Mouse (Mus musculus): ENCODE measurements around the gene Asgr1.

The Asgr1 gene

DNA sequence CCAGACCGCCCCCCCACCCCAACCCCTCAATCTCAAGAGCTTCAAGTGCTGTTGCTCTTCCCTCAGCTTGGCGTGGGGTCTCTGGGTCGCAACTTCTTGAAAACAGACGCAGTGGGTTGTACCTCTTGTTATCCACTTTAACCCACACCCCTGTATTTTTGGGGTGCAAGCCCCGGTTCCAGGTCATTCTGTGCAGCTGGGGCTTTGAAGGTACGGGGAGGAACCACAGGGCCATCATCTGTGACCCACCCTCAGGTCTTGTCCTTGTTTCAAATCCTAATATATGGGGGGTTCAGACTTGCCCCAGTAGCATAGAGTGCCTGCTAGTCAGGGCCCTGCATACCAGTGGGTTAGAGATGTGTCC, 29.8 kb upstream of the Asgr1 start:
- no peak for DNase-seq (ENCODE audit: inconsistent age in 2 of 2, low spot score in 1 of 2)

DNA sequence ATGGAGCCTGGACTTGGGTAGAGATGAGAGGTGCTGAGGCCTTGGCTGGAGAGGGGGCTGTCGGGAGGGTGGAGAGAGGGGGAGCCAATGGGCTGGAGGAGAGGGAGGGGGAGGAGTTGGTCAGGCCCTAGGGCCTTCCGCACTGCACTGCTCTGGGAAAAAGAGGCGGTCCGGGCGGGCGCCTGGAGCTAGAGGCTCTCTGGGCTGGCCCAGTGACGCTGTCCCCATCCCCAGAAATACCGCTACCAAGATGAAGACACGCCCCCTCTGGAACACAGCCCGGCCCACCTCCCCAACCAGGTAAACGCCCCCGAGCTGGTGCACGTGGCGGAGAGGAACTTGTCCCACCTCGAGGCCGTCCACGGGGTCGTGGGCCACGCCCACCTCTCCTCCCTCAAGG, 27.2 kb upstream of the Asgr1 start:
- DNase-seq (ENCODE audit: inconsistent age in 2 of 2, low spot score in 1 of 2) = no peak

DNA sequence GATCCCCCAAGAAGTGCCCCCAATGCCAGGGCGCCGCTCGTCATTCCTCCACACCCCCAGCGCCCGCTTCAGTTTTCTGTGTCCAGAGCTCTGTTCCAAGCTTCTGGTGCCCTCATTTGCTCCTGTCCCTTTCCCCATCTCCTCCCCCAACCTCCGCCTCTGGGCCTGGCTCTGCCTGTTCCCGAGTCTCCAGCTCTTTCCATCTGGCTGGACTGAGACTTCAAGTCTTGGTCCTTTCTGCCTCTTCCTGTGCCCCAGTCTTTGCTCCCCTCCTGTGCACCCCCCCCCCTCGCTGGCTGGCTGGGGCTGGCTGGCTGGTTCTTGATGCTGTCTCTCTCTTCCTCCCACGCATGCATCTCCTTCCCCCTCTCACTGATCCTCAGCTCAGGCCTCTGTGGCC, 26.5 kb upstream of the Asgr1 start:
- DNase-seq (ENCODE audit: inconsistent age in 2 of 2, low spot score in 1 of 2) = no peak

DNA sequence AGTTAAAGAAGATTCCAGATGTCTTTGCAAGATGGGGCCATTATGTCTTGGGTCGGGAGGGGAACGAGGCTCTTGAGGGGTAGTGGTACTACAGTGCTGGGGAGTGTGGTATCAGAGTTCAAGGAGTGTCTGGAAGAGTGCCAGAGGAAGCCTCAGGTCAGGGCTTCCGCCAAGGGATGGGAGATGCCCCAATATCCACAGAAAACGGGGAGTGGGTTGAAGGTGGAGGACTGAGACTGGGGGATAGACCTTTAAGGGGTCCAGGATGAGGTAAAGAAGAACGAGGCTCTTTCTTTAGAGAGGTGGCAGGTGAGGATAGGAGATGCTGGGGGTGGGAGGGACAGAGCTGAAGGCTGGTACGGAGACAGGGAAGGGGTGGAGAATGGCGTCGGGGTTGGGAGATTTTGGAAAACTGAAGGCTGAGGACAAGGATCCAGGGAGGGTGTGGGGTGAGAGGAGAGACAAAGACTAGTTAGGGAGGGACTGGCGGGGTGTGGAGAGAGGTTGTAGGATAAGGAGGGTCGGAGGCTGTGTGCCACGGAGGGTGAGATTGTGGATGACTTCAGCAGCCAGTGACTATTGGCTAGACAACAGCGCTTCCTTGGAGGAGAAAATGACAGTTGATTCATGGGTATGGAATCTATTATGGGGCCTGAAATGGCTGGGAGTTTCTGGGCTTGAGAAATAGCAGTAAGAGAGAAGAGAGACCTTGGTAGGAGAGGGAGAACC, 25.3 kb upstream of the Asgr1 start:
- no peak for DNase-seq (ENCODE audit: inconsistent age in 2 of 2, low spot score in 1 of 2)

DNA sequence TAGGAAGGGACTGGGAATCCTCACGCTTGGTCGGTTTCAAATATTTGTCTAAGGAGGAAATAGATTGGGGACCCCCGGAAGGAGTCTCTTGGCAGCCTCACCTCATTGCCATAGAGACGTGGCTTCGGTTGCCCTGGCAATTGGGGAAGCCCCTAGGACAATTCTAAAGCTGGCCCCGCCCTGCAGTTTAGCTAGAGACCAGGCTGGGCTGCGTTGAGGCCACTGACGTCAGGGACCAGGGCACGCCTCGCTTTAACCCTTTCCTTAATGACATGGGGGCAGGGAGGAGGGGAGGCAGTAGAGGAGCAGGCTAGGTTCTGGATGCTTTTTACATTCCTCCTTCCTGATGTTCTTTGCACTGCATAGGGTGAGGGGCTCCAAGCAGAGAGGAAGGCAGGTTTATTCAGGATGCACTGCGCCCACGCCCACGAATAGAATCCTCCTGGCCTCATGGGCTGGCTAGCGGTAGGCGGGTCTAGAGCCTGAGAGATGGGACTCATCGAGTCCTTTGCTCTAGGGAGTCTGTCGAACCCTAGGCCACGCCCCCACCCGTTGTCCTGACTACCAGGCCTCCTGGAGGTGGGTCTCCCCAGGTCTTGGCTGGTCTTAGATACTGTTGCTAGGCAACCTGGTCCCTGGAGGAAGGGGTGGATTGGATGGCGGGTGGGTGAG, 24.6 kb upstream of the Asgr1 start:
- DNase-seq (ENCODE audit: inconsistent age in 2 of 2, low spot score in 1 of 2) = peak; percentile 67 to 77

DNA sequence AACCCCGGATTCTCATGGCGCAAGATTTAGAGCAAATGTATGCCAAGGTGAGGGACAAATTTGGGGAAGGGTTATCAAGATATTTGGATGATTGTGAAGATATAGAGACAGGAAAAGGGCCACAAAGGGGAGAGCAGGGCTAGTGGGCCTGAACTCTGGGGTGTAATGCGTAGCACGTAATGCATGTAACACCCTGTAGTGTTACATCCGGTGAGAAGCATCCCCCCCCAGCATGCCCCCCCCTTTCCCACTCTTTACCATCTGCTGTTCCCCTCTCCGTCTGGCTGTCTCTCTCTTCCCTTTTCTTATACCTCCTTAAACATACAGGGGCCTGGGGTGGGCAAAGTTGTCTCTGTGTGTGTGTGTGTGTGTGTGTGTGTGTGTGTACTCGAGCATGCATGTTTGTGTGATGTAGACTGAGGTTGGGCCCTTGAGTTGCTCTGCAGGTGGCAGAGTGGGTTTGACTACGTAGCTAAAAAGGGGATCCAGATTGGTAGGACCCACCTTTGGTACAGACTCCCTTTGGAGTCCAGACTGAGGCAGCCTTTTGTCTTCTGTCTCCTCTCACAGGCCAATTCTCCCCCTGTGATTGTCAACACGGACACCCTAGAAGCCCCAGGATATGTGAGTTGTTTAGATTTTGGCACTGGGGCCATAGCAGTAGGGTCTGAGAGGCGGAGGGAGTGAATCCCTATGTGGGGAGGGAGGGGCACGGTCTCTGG, 23.9 kb upstream of the Asgr1 start:
- DNase-seq (ENCODE audit: inconsistent age in 2 of 2, low spot score in 1 of 2) = no peak

DNA sequence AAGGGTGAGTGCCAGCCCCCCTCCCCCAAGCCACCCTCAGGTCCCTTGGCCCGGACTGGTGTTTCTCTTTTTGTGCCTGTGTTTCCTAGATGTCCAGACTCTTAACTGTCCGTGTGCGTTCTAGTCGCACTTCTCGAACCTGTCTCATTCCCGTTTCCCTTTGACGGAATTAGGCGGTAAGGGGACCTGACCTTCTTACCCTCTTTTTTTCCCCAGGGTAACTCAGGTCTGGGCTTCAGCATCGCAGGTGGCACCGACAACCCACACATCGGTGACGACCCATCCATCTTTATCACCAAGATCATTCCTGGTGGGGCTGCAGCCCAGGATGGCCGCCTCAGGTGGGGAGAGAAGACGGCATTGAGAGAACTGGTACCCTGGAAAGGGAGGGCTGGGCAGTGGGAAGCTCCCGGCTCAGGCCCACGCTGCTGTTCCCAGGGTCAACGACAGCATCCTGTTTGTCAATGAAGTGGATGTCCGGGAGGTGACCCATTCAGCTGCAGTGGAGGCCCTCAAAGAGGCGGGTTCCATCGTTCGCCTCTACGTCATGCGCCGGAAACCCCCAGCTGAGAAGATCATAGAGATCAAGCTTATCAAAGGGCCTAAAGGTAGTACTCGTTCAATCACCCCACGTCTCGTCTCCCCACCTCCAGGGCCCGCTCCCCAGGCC, 23.1 kb upstream of the Asgr1 start:
- DNase-seq (ENCODE audit: inconsistent age in 2 of 2, low spot score in 1 of 2) = no peak

DNA sequence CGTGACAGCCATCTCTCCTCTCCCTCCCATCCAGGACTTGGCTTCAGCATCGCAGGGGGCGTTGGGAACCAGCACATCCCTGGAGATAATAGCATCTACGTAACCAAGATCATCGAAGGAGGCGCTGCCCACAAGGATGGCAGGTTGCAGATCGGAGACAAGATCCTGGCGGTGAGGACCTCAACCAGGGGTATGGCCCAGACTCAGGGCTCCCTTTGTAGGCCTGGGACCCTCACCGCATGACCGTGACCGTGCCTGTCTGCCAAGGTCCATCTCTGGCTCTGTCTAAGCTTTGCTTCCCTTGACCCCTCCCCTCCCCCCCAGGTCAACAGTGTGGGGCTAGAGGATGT, 22.6 kb upstream of the Asgr1 start:
- DNase-seq (ENCODE audit: inconsistent age in 2 of 2, low spot score in 1 of 2) = no peak

DNA sequence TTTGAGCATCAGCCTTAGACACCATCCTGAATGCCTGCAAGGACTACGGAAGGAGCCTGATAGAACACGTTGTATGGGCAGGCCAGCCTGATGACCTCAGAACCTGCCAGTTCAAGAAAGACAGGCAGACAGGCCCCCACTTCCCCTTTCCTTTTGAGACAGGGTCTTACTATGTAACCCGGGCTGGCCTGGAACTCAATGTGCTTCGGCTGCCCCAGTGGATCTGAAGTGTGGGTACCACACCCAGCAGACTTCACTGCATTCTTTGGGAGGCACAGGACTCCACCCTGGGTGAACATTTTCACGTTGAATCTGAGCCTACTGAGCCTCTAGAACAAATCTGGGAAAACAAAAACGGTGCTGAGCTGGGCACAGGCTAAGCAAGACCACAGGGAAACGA, 15.7 kb upstream of the Asgr1 start:
- DNase-seq (ENCODE audit: inconsistent age in 2 of 2, low spot score in 1 of 2) = no peak

DNA sequence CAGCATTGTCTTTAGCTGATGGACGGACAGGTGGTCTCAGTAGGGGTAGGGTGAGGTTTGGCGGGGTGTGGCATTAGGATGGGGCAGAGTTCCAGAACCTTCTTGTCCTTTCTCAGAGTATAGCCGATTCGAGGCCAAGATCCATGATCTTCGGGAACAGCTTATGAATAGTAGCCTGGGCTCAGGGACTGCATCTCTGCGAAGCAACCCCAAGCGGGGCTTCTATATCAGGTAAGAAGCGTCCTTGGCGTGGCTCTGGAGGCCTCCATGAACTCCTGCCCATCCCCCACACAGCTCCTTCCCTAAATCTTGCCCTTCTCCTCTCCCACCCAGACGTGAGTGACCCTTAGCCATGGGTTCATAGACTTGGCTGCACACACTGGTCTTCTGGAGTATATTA, 14.3 kb upstream of the Asgr1 start:
- no peak for DNase-seq (ENCODE audit: inconsistent age in 2 of 2, low spot score in 1 of 2)

DNA sequence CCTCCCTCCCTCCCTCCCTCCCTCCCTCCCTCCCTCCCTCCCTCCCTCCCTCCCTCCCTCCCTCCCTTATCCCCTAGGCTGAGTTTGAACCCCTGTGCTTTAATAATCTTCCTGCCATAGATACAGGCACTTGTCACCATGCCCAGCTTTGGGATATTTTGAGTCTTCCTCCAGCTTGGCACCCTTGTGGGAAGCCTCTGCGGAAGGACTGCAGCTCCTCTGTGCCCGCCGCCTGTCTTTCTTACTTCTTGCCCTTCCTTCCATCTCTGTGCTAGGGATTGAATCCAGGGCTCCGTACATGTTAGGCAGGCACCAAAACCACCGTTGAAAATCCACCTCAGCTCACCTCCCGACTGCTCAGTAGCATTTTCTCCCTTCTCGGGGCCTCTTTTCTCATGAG, 13.7 kb upstream of the Asgr1 start:
- no peak for DNase-seq (ENCODE audit: inconsistent age in 2 of 2, low spot score in 1 of 2)

GRCm38 (mm10) chr11:70042309-70043085, 11.4 kb upstream of the Asgr1 start:
- DNase-seq (ENCODE audit: inconsistent age in 2 of 2, low spot score in 1 of 2) = no peak

DNA sequence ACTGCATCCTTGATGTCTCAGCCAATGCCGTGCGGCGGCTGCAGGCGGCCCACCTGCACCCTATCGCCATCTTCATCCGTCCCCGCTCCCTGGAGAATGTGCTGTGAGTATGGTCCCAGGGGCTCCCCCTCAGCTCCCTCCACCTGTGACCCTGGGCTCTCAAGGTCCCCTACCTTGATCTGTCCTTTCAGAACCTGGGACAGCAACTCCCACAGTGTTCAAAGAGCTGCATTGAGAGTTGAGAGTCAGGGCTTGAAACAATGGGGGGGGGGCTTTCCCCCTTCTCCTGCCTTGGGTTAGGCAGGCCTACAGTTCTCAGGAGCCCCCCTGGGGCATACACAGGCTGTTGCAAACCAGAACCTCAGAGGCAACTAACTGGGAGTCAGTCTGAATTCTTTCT, 10.2 kb upstream of the Asgr1 start:
- no peak for DNase-seq (ENCODE audit: inconsistent age in 2 of 2, low spot score in 1 of 2)

GRCm38 (mm10) chr11:70045435-70045834, 8.4 kb upstream of the Asgr1 start:
- DNase-seq (ENCODE audit: inconsistent age in 2 of 2, low spot score in 1 of 2) = no peak

DNA sequence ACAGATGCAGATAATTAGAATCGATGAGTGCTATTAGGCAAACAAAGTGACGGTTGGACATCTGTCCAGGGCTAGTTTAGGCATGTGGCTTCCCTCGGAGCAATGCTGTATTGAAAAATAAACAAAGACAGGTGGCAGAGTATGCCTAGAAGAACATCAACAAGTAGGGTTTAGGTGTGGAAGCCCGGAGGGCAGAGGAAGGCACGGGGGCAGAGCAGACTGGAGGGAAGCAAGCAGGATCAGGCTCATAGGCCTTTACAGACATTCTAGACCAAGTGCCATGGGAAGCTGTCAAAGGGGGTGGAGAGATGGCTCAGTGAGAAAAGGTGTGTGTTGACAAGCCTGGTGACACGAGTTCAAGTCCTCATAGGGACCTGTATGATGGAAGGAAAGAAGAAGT, 4.5 kb upstream of the Asgr1 start:
- no peak for DNase-seq (ENCODE audit: inconsistent age in 2 of 2, low spot score in 1 of 2)

- peak in 1 of 2 experiments; percentile 61 for DNase-seq (ENCODE audit: inconsistent age in 2 of 2, low spot score in 1 of 2)
Measured at GRCm38 (mm10) chr11:70049816-70050215, 4.1 kb upstream of the Asgr1 start.

GRCm38 (mm10) chr11:70053156-70053555, 729 bp upstream of the Asgr1 start:
- DNase-seq (ENCODE audit: inconsistent age in 2 of 2, low spot score in 1 of 2) = no peak

DNA sequence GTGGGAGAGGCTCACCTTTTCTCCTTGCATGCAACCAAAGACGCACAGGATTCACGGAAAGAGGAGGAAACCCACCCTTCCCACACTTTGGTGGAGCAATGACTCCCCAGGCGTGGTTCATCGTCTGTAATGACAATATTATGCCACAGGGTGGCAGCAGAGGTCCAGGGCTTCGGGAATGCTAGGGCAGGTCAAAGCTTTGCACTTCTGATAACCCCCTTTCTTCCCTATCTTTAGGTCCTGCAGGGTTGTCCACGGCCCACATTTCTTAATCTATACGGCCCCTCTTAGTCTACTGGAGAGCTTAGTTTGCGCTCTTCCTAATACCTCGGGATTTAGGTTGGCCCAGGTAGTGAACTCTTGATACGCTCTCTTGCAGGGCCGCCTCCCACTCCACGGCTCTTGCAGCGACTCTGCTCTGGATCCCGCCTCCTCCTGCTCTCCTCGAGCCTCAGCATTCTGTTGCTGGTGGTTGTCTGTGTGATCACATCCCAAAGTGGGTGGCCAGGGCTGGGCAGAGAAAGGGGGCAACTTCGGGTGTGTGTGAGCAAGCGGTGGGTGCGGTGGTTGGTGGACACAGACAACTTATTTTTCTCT, 1.8 kb downstream of the Asgr1 start:
- peak; percentile 65 to 91 for DNase-seq (ENCODE audit: inconsistent age in 2 of 2, low spot score in 1 of 2)

- DNase-seq (ENCODE audit: inconsistent age in 2 of 2, low spot score in 1 of 2) = no peak
Measured at GRCm38 (mm10) chr11:70057805-70058204, 3.9 kb downstream of the Asgr1 start.

GRCm38 (mm10) chr11:70059930-70060329, 6.0 kb downstream of the Asgr1 start:
- DNase-seq (ENCODE audit: inconsistent age in 2 of 2, low spot score in 1 of 2) = no peak

DNA sequence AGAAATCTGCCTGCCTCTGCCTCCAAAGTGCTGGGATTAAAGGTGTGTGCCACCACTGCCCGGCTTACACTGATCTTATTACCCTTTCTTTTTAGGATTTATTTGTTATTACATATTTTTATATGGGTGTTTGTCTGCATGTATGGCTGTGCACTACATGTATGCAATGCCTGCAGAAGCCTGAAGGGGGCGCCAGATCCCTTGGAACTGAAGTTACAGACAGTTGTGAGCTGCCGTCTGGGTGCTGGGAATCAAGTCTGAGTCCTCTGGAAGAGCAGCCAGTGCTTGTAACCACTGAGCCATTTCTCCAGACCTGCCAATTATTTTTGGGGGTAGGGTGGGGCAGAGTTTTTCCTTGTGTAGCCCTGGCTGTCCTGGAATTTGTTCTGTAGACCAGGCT, 9.2 kb downstream of the Asgr1 start:
- DNase-seq (ENCODE audit: inconsistent age in 2 of 2, low spot score in 1 of 2) = no peak
